Mouse (Mus musculus): Measurements from ENCODE around the gene Gm20517.

DNA sequence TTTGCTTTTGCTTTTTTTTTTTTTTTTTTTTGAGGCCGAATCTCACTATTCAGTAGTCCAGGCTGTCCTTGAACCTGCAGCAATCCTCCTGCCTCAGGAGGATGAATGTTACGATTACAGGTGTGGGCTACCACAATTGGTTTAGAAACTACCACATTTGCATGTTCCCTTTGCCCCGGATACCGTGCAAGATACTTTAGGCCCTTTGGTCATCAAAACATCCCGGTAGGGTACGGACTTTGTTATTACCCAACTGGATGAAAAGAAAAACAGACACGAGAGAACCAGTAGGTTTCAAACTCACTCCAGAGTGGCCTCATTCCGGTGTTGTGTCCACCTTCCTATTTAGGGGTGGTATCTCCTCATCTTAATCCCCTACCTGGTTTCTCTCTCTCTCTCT, 22.9 kb upstream of the Gm20517 start:
- TF ChIP-seq MXI1 (IDR thresholded peaks at IDR 0.05; ENCODE audit: low read depth, low read length), result no peak
- no peak for TF ChIP-seq CTCF (IDR thresholded peaks at IDR 0.05 in 2 of 3, conservative IDR thresholded peaks at IDR 0.05 in 1 of 3; ENCODE audit: control insufficient read depth in 1 of 3, insufficient read depth in 1 of 3, low read depth in 2 of 3, low read length in 3 of 3, poor library complexity in 1 of 3, severe bottlenecking in 1 of 3)
- TF ChIP-seq SMC3 (IDR thresholded peaks at IDR 0.05; ENCODE audit: low read depth, low read length), result no peak
- no peak for TF ChIP-seq MAZ (IDR thresholded peaks at IDR 0.05; ENCODE audit: low read depth, low read length)
- no peak for TF ChIP-seq ETS1 (IDR thresholded peaks at IDR 0.05; ENCODE audit: low read depth, low read length)
- no peak for TF ChIP-seq MEF2A (IDR thresholded peaks at IDR 0.05; ENCODE audit: extremely low read depth, insufficient replicate concordance, low read depth, low read length, poor library complexity, severe bottlenecking)
